Mouse (Mus musculus) heart, embryonic 11.5 days (tissue): ENCODE data around the gene 9330182L06Rik. TPM values are rescaled to one million over a fixed set of nuclear protein-coding genes. Genes with fewer than 3 reads are reported as not detected.

ENCODE experiments used
- microRNA counts: library from miRNA; unstranded; fragments of <30 nt; microRNA quantifications from one replicate; lab custom pipeline; 2015
- microRNA-seq: library from miRNA; unstranded; fragments of <30 nt; microRNA quantifications from one replicate; pipeline ENCODE4, GENCODE M21; 2016; ENCODE audit warnings: borderline number of aligned reads
- polyA plus RNA-seq: library from polyadenylated mRNA; unstranded; fragments of >200 nt; fragmentation: Nextera tagmentation; extraction: Ambion mirVana; gene quantifications from 2 replicates; pipeline ENCODE4 v1.2.1, GENCODE M21; 2014

Gene 9330182L06Rik
- polyA plus RNA-seq, 1 experiment from 2014 or later: 1.9 TPM

MicroRNAs within 50 kb of the gene (microRNA counts, 519-probe panel; counts per million panel counts)
- 32.2 counts per million for microRNA mmu-miR-879 (lab: Ali Mortazavi, UCI)

Small RNAs within 50 kb of the gene (microRNA-seq; reads per million reads assigned to microRNA genes)
- gene Mir879: 3.3 reads per million, percentile 33 among the genes with 10 or more reads in this experiment

Other genes with a start within 250 kb of the 9330182L06Rik start
- gene Tmem243, start 165.4 kb upstream of the 9330182L06Rik start, polyA plus RNA-seq: 8.7 and 11.4 TPM in 2 replicates
- 36.7 and 39.3 TPM in 2 replicates for gene Dmtf1, start 104.3 kb upstream of the 9330182L06Rik start, polyA plus RNA-seq